Mouse (Mus musculus): Measurements from ENCODE around the gene Hpse2.

DNA sequence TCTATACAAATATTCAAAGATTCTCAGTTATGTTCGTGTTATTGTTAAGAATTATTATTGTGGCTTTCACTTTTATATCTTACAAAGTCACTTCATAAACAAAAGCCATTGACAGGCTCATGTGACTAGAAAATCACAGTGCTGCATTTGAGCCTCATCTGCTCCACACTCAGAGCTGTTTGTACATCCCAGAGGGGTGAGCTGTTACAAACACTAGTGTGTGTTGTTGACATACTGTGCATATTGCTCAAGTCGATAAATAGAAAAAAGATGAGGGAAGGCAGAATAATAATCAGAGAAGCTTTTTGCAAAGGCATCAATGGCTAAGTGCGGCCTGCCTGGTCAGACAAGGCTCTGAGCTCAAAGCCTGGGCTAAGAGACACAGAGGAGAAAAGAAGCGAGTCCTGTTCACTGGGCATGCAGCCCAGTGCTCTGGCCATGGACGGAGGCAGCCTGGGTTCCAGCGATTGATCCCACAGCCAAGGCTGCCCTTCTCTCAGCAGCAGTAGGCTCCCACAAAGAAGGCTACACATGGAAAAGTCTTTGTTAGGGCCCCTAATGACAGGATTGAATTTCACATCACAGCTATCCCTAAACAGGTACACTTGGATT, 485.6 kb downstream of the Hpse2 start:
- TF ChIP-seq CTCF (conservative IDR thresholded peaks at IDR 0.05; ENCODE audit: insufficient read depth, insufficient read length, low read depth, low read length) (no peak), POLR2A (IDR thresholded peaks at IDR 0.05; ENCODE audit: low read depth, low read length) (no peak)

Data from kidney, adult 2 months (tissue).